Mouse (Mus musculus): ENCODE measurements around the gene Rab11fip5. TPM values are rescaled to one million over a fixed set of nuclear protein-coding genes. Genes with fewer than 3 reads are reported as not detected.

Gene Rab11fip5
- total RNA-seq (2015; ENCODE audit: low replicate concordance) (0.19 and 0.21 TPM in 2 replicates), total RNA-seq (2017; ENCODE audit: low replicate concordance) (0.51 and 2.6 TPM in 2 replicates)

DNA sequence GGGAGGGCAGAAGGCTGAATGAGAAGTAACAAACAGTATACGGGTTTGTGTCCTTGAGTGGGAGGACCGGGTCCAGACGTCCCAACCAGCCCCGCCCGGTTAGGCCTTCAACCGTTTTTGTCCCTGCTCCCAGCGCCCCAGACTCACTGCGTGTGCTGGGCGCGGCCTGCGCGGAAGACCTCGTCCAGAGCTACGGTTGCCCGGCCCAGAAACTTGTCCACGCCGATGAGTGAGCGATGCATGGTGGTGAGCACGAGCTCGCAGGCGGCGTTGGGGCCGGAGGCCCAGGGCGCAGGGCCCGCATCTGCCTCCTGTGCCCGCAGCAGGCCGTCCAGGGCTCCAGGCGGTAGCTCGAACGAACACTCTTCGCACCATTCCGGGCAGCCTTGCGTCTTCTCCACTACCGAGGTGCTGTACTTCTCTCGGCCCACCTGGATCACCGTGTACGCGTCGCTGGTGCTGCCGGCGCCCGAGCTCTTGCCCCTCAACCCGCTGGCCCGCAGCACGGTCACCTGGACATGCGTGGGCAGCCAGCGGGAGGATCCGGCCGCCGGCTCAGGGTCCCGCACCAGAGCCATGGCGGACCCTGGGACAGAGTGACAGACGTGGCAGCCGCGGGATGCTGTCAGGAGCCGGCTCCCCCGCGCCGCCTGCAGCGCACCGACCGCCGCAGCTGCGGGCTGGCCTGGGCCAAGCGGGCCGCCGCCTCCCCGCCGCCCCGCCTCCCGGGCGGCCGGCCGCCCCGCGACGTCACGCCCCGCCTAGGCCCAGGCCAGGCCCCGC lies at the start of gene Rab11fip5:
Gene Rab11fip5, minus strand, starts transcription at position 684 of the 783 bp plus-strand sequence.
- ATAC-seq (replicated peaks; ENCODE audit: low FRiP score, poor library complexity, severe bottlenecking): no peak

DNA sequence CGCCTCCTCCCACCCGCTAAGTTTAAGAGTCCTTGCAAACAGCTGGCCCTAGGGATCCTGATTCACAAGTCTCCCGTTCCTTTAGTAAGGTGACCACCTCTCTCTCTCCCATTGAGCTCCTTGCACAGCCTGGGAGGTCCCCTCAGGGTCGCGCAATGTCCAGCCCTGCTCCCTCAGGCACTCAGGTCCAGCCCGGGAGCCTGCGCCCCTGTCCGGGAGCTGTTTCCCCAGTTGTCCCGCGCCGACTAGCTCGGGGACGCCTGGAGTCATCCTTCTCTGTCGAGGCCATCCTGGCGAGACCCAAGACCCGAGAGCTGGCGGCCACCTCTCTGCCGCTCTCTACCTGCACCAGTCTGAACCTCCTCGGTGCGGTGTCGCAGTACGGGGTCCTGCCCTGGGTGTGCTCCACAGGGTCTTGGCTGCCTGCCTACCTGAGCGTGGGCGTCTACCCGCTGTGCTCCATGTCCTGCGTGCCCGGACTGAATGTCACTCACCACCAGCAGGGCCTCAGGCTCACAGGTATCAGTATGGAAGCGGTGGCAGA lies 49.5 kb upstream of the Rab11fip5 start, which contains the start of gene Noto:
Gene Noto, plus strand, starts transcription at position 51 of the 544 bp plus-strand sequence.
- ATAC-seq (replicated peaks; ENCODE audit: low FRiP score, poor library complexity, severe bottlenecking): no peak

DNA sequence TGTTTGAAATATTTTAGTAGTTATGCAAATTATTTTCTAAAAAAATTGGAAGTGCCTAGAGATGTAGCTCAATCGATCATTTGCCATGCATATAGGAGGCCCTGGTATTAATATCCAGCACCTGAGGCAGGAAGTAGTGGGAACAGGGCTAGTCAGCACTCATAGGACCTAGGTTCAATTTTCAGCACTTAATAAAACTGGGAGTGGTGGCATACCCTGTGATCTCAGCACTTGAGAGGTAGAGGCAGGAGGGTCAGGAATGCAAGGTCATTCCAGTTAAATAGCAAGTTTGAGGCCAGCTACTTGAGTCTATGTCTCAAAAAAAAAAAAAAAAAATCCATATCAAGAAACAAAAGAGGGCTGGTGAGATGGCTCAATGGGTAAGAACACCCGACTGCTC lies 44.7 kb upstream of the Rab11fip5 start:
- no peak for ATAC-seq (replicated peaks; ENCODE audit: low FRiP score, poor library complexity, severe bottlenecking)

DNA sequence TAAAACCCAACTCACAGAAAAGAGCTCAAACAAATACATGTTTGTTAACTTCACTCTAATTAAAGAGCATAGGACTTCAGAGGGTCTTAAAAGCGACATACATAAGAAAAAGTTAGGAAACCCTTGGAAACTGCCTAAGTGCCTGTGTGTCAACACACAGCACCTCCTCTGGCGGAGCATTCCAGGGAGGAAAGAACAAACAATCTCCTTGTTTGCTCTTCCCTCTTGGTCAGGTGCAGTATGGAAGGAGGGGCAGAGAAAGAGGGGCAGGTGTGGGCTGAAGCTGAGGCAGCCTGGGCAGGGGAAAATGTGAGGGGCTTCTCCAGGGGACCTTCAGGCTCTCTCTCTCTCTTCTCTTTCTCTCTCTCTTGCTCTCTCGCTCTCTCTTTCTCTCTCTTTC lies 41.4 kb upstream of the Rab11fip5 start:
- no peak for ATAC-seq (replicated peaks; ENCODE audit: low FRiP score, poor library complexity, severe bottlenecking)

DNA sequence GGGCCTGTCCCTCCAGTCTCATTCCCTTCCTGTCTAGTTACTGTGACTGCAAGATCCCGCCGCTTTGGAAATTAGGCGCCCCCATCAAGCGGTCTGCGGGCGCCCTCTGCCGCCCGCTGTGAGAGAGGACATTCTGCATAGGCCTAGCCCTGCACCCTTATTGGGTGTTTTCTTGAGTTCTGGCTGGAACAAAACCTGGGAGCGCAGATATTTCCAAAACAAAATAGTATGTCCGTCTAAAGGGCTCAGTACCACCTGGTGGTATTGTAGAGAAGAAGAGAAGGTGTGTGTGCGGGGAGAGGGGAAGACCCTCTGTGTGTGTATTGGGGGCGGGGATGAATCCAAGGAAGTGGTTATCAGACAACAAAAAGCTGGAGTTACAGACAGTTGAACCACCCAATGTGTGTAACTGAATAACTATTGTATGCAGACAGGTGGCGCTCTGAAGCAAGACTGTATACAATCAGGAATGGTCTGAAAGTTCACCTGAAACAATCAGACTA lies 36.4 kb upstream of the Rab11fip5 start:
- ATAC-seq (replicated peaks; ENCODE audit: low FRiP score, poor library complexity, severe bottlenecking): no peak

DNA sequence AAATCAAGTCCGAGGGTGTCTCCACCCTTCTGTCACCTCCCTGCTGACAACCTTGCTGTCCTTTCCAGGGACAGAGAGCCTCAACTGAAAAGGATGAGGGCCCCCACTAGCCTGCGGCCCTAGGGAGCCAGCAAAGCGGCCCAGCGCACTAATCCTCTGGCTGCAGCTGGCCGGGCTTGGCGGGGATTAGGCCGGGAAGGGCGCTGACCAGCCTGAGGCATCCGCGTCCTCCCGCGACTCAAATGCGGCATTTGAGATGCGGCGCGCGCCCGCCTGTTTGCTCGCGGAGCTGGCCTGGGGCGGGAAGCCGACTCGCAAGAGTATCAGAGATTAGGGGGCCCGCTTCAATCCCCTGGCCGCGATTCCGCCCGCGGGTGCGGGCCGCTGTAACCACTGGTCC lies 34.6 kb upstream of the Rab11fip5 start:
- no peak for ATAC-seq (replicated peaks; ENCODE audit: low FRiP score, poor library complexity, severe bottlenecking)

DNA sequence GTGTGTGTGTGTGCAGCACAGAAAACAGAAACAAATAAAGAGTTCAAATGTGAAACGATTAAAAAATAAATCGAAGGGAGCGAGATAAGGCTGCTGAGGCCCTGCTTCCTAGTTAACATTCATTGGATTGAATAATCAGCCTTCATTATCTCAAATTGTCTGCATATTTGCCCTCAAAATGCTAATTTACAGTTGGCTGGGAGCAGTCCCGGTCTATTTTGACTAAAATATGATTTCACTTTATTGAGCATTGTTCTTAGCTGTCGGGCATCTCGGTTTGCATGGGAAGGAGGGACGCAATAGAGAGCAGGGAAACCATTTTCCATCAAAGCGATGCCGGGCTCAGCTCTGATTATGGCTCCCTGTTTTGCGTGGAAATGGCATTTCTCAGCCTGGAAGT lies 28.6 kb upstream of the Rab11fip5 start:
- no peak for ATAC-seq (replicated peaks; ENCODE audit: low FRiP score, poor library complexity, severe bottlenecking)

DNA sequence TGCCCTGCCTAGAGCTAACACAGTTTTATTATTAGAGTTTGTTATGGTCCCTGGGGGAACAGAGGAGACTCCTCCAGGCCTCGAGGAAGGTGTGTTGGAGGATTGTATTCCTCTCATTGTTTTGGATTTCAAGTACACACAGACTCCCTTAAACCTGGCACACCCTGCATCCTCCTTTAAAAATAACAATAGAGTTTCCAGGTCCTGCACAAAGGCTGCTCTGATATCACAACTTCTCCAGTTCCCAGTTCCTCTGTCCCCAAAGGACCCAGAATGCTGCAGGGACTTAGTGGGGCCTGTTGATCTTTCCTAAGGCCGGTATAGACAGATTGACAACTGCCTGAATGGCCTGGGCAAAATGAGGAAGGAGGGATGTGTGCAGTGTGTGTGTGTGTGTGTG lies 28.2 kb upstream of the Rab11fip5 start:
- ATAC-seq (replicated peaks; ENCODE audit: low FRiP score, poor library complexity, severe bottlenecking): no peak

DNA sequence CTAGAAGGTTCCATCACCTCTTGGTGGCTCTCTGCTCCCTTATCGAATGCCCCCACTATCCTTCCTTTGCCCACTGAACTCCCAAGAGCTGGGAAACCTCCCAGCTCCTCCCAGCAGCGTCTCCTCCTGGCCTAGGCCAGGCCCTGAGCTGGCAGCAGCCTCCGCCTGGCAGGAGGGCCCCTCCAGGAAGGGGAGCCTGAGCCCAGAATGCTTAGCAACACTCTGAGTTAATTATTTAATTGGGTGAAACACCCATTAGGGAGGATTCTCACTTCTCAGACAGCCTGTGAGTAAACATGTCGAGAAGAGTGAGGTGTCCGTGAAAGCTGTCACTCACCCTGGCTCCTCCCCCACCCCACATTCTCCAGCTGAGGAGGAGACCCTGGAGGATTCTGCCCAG lies 25.3 kb upstream of the Rab11fip5 start:
- ATAC-seq (replicated peaks; ENCODE audit: low FRiP score, poor library complexity, severe bottlenecking): no peak

DNA sequence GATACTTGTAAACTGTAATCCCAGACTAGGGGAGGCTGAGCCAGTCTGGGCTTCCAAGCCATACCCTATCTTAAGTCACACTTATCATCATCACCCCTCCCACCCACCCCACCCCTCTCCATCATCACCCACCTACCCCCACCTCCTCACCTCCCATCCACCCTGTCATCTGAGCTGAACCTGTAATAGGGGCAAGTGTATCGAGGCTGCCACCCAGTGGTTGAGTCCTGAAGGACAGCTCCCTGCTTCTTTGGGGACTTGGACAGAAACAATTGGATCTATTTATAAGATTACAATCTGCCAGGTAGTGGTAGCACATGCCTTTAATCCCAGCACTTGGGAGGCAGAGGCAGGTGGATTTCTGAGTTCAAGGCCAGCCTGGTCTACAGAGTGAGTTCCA lies 22.7 kb upstream of the Rab11fip5 start:
- ATAC-seq (replicated peaks; ENCODE audit: low FRiP score, poor library complexity, severe bottlenecking): no peak

DNA sequence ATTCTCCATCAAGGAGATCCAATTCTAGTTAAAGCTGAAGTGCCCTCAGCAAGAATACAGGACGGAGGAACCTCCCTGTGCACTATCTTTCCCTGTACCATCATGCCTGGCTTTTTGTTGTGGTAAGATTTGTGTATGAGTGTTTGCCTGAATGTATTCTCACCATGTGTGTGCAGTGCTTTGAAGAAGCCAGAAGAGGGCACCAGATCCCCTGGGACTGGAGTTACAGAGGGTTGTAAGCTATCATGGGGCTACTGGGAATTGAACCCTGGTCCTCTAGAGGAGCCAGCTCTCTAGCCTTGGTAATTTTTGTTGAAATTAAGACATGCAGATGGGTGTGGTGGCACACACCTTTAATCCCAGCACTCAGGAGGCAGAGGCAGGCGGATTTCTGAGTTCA lies 20.9 kb upstream of the Rab11fip5 start:
- no peak for ATAC-seq (replicated peaks; ENCODE audit: low FRiP score, poor library complexity, severe bottlenecking)

DNA sequence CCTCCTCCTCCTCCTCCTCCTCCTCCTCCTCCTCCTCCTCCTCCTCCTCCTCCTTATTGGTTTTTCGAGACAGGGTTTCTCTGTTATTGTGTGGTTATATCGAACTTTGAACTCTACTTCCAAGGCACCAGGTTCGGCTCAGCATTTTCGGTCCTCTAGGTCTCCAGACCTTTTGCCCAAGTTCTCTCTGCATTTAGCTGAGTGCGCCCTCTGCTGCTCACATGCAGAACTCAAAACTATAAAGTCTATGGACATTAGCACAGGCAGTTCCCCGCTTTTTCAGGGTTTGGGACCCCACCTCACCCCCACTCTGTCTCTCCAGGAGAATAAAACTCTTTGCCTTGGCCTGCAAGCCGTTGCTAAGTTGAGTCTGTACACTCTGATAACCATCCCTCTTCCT lies 17.4 kb upstream of the Rab11fip5 start:
- peak; percentile 60; the same call in 1 of the 2 replicates for ATAC-seq (replicated peaks; ENCODE audit: low FRiP score, poor library complexity, severe bottlenecking)

DNA sequence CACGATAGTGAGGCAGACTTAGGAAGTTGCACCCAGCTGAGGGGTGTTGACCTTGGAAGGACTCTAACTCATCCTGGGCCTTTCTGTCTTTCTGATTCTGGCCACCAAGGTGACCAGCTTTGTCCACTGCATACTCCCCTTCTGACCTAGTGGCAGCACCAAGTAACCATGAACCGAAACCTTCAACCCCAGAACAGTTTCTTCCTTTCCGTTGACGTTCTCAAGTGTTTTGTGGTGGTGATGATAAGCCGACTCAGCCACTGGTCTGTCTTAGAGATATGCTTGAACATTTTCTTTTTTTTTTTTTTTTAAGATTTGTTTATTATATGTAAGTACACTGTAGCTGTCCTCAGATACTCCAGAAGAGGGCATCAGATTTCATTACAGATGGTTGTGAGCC lies 14.2 kb upstream of the Rab11fip5 start:
- ATAC-seq (replicated peaks; ENCODE audit: low FRiP score, poor library complexity, severe bottlenecking): no peak

DNA sequence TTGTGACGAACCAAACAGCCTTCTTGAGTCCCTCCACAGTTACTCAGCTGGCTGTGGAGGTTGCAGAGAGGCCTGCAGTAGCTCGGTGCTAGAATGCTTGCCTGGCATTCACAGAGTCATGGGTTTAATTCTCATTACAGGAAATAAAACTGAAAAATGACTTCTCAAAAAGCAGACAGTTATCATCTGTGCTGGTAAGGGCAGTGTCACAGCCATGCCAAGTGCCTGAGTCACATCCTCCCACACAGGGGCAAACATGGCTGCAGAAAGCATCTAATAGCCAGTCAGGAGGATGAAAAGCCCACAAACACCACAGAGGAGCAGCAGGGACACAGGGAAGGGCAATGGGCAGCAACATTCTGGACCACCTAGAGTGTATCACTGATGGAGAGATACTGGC lies 8.4 kb upstream of the Rab11fip5 start:
- ATAC-seq (replicated peaks; ENCODE audit: low FRiP score, poor library complexity, severe bottlenecking): no peak

DNA sequence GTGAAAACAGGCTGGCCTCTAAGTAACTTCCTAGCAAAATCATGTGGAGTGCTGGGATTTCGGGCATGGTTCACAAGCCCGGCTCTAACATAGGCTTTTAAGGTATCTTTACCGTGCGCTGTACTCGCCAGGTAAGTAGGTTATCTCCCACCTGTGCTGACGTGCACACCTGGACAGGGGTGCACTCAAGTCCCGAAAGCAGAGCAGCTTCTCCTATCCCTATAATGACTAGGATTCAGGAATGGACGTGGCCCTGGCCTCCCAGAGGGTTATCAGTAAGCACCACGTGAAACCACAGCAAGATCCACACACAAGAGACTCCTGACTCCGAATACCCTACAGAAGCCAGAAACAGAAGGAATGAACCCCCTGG lies 7.2 kb upstream of the Rab11fip5 start:
- no peak for ATAC-seq (replicated peaks; ENCODE audit: low FRiP score, poor library complexity, severe bottlenecking)

DNA sequence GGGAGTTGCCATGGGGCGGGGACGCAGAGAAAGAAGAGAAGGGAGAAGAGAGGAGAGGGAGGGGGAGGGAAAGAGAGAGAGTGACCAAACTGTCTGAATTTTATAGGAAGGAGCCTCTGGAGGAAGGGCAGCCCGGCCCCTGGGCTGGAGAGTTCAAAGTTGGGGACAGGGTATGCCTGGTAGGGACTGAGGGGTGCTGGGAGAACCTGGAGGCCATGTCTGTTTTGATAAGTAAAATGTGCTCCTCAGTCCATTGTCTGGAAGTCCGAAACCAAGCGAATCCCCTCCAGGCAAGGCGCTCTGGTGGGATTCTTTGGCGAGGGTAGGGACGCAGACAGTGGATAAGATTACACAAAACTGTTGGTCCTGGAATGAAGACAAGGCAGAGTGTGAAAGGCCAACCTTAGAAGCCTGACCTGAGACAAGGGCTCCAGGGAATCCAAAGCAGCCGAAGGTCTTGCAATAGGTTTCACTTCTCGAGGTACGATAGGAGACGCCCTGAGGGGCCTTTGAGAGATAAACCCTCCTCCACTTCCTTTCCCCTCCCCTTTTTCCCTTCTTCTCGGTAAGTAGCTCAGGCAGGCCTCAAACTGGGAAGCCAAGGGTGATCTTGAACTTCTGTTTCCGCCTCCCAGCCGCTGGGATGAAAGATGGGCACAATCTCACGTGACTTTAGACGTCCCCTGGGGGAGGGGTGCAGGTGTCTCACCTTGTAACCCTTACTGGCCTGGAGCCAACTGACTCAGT lies 6.6 kb upstream of the Rab11fip5 start:
- ATAC-seq (replicated peaks; ENCODE audit: low FRiP score, poor library complexity, severe bottlenecking): no peak

DNA sequence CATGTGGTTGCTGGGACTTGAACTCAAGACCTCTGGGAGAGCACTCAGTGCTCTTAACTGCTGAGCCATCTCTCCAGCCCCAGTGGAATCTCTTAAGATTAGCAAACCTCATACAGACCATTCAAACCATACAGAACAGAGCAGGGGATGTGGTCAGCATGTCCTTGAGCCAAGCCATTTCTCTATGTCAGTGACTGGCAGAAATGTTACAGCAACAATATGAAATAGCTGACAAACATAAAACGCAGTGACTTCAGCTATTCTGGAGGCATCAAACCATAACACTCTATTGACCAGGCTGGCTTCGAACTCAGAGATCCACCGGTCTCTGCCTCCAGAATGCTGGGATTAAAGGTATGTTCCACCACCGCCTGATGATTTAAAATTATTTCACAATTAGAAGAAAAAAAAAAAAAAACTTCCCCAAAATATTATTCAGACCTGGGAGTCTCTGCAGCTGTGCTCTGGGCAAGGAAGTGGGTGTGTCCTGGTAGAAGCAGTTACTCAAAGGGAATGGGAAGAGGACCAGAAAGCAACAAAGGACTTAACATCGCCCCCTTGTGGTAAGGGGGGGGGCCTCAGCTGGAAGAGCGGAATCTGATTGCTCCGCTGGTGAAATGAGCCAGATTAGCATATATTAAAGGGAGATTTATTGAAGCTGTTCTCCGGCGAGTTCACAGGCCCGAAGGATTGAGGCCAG lies 5.9 kb upstream of the Rab11fip5 start:
- peak; percentile 77 for ATAC-seq (replicated peaks; ENCODE audit: low FRiP score, poor library complexity, severe bottlenecking)

DNA sequence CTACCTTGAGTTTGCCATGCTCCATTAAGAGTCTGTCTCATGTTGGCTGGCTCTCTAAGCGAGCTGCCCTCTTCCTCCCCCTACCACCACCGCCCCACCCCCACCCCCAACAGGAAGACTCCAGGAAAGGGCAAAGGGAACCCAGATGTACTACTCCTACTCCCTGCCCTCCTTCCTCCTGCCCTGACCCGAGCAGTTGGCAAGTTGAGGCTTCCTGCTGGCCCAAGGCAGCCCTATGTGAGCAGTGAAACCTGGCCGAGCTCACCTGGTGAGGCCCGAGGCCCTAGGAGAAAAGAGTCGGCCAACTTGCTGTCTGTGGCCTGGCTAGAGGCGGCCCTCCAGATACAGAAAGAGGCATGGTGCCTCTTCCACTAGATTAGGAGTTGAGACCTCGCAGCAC lies 4.2 kb upstream of the Rab11fip5 start:
- no peak for ATAC-seq (replicated peaks; ENCODE audit: low FRiP score, poor library complexity, severe bottlenecking)

DNA sequence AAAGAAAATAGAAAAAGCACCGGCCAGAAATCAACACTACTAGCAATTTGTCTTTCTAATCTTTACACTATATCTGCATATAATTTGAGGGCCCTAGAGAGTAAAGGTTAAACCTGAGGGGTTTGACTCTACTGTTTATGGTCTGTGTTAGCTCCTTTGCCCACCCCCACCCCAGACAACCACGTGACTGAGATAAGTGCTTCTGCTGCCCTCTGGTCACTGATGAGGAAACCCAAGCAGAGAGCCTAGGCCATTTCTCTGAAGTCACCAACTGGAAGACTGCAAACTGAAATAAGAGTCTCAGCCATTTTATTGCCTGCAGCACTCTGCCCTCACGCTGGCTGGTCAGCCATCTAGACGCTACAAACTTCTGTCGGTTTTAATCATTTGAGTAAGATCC lies 3.4 kb upstream of the Rab11fip5 start:
- no peak for ATAC-seq (replicated peaks; ENCODE audit: low FRiP score, poor library complexity, severe bottlenecking)

DNA sequence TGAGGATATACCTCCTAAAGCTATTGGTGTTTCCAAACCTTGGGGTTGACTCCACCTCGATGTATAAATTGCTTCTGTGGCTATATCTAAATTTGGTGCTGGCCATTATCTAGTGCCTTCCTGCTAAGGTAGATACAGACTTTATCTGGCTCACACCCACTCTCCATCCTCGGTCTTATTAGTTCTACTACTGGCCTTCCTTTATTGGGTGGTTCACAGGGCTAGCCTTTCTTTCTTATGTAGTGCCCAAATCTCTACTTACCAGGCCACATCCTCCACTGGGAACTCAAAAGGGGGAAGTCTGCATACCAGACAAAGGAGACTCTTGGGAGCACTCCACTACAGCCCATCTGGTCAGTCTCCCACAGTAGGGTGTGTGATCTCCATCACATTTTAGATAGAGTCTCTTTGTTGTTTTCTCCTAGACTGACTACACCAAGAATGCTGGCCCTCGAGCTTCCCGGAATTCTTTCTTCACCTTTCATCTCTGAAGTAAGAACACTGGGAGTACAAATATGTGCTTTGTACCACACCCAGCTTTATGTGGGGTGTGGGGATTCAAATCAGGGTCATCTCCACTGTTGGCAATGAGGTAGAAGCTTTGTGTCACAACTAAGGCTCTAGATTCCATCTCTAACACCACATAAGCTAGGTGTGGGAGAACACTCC lies 2.8 kb upstream of the Rab11fip5 start:
- ATAC-seq (replicated peaks; ENCODE audit: low FRiP score, poor library complexity, severe bottlenecking): no peak
